Mouse (Mus musculus) MEL (cell line): ENCODE measurements around the gene Fam241a. TPM values are rescaled to one million over a fixed set of nuclear protein-coding genes. Genes with fewer than 3 reads are reported as not detected.

Experiments
- DNase-seq: peaks from one replicate; pipeline ENCODE4 v3.0.0; 2011; ENCODE audit warnings: low read depth, low spot score
- H3K27ac ChIP-seq: 2 replicates; pipeline ENCODE4 v1.5.1; 2012; ENCODE audit warnings: low read depth, mild to moderate bottlenecking, control low read depth, low read length, moderate library complexity; ENCODE audit not compliant: control insufficient read depth
- H3K27me3 ChIP-seq, 2 experiments: fragments of 150-350 bp in 1 of 2; sonication (generic) in 1 of 2; 2 replicates each; pipeline ENCODE4 v1.6.1; 2012; ENCODE audit warnings: low read length in 2 of 2, mild to moderate bottlenecking in 2 of 2, improper control_type of control experiment in 1 of 2, moderate library complexity in 1 of 2; ENCODE audit not compliant: insufficient read depth in 2 of 2, control insufficient read depth in 1 of 2
- H3K36me3 ChIP-seq, 2 experiments: 2 replicates each; pipeline ENCODE4 v1.6.1; 2012 to 2014; ENCODE audit warnings: low read length in 2 of 2, improper control_type of control experiment in 1 of 2, inconsistent platforms in 1 of 2, mild to moderate bottlenecking in 1 of 2; ENCODE audit not compliant: insufficient read depth in 2 of 2, control insufficient read depth in 1 of 2
- H3K4me1 ChIP-seq, 2 experiments: fragments of 150-350 bp in 1 of 2; sonication (generic) in 1 of 2; 2 replicates each; pipeline ENCODE4 v1.6.1; 2012; ENCODE audit warnings: low read length in 2 of 2, improper control_type of control experiment in 1 of 2, mild to moderate bottlenecking in 1 of 2; ENCODE audit not compliant: insufficient read depth in 2 of 2, control insufficient read depth in 1 of 2
- H3K4me3 ChIP-seq, 2 experiments: fragments of 150-350 bp in 1 of 2; sonication (generic) in 1 of 2; 2 replicates each; pipeline ENCODE4 v1.5.1; 2012; ENCODE audit warnings: low read depth in 2 of 2, low read length in 2 of 2, mild to moderate bottlenecking in 2 of 2, moderate library complexity in 2 of 2, control low read depth in 1 of 2, improper control_type of control experiment in 1 of 2; ENCODE audit not compliant: control insufficient read depth in 1 of 2, insufficient read depth in 1 of 2
- H3K79me2 ChIP-seq: 2 replicates; pipeline ENCODE4 v1.6.1; 2012; ENCODE audit warnings: mild to moderate bottlenecking, low read length, moderate library complexity; ENCODE audit not compliant: control insufficient read depth, poor library complexity, insufficient read depth
- H3K9ac ChIP-seq: 2 replicates; pipeline ENCODE4 v1.6.1; 2012; ENCODE audit warnings: low read depth, mild to moderate bottlenecking, control low read depth, low read length, moderate library complexity; ENCODE audit not compliant: control insufficient read depth, poor library complexity, severe bottlenecking
- H3K9me3 ChIP-seq: fragments of 150-350 bp; sonication (generic); replicated peaks from 2 replicates; pipeline ENCODE4 v1.6.1; 2012; ENCODE audit warnings: mild to moderate bottlenecking, low read length, improper control_type of control experiment, moderate library complexity; ENCODE audit not compliant: insufficient read depth
- BHLHE40 ChIP-seq: IDR thresholded peaks from 2 replicates; pipeline ENCODE4 v1.6.1; 2012; ENCODE audit warnings: low read depth, mild to moderate bottlenecking, inconsistent platforms, low read length, improper control_type of control experiment, borderline replicate concordance
- CHD1 ChIP-seq: IDR thresholded peaks from 2 replicates; pipeline ENCODE4 v1.6.1; 2012; ENCODE audit warnings: low read depth, mild to moderate bottlenecking, inconsistent platforms, low read length, improper control_type of control experiment
- CHD2 ChIP-seq: IDR thresholded peaks from 2 replicates; pipeline ENCODE4 v1.6.1; 2011; ENCODE audit warnings: low read length, improper control_type of control experiment
- CTCF ChIP-seq, 3 experiments: IDR thresholded peaks in 2 of 3; conservative IDR thresholded peaks in 1 of 3; 2 replicates each; pipeline ENCODE4 v1.5.1; 2011 to 2012; ENCODE audit warnings: low read length in 3 of 3, low read depth in 2 of 3, mild to moderate bottlenecking in 2 of 3, improper control_type of control experiment in 1 of 3, inconsistent platforms in 1 of 3, mixed read lengths in 1 of 3, moderate library complexity in 1 of 3; ENCODE audit not compliant: control insufficient read depth in 1 of 3, insufficient read depth in 1 of 3, poor library complexity in 1 of 3, severe bottlenecking in 1 of 3
- E2F4 ChIP-seq: IDR thresholded peaks from 2 replicates; pipeline ENCODE4 v1.6.1; 2011; ENCODE audit warnings: low read depth, low read length, improper control_type of control experiment, borderline replicate concordance
- ELF1 ChIP-seq: IDR thresholded peaks from 2 replicates; pipeline ENCODE4 v1.6.1; 2014; ENCODE audit warnings: low read depth, mild to moderate bottlenecking, inconsistent platforms, low read length, improper control_type of control experiment, moderate library complexity
- EP300 ChIP-seq, 2 experiments: IDR thresholded peaks; 2 replicates each; pipeline ENCODE4 v1.6.1; 2011; ENCODE audit warnings: improper control_type of control experiment in 2 of 2, low read length in 2 of 2, low read depth in 1 of 2, mild to moderate bottlenecking in 1 of 2
- ETS1 ChIP-seq: IDR thresholded peaks from 2 replicates; pipeline ENCODE4 v1.6.1; 2012; ENCODE audit warnings: low read depth, mild to moderate bottlenecking, inconsistent platforms, low read length, improper control_type of control experiment, moderate library complexity
- GABPA ChIP-seq: IDR thresholded peaks from 2 replicates; pipeline ENCODE4 v1.6.1; 2012; ENCODE audit warnings: low read depth, mild to moderate bottlenecking, inconsistent platforms, low read length, improper control_type of control experiment, moderate library complexity
- GATA1 ChIP-seq: IDR thresholded peaks from 2 replicates; pipeline ENCODE4 v1.6.1; 2011; ENCODE audit warnings: low read depth, low read length, improper control_type of control experiment
- HCFC1 ChIP-seq: IDR thresholded peaks from 2 replicates; pipeline ENCODE4 v1.6.1; 2012; ENCODE audit warnings: low read depth, mild to moderate bottlenecking, inconsistent platforms, low read length, improper control_type of control experiment, moderate library complexity
- KAT2A ChIP-seq: conservative IDR thresholded peaks from 2 replicates; pipeline ENCODE4 v1.6.1; 2012; ENCODE audit warnings: low read depth, low read length, improper control_type of control experiment, inconsistent platforms
- MAFK ChIP-seq: IDR thresholded peaks from 2 replicates; pipeline ENCODE4 v1.6.1; 2011; ENCODE audit warnings: low read depth, mild to moderate bottlenecking, low read length, improper control_type of control experiment, borderline replicate concordance
- MAX ChIP-seq: IDR thresholded peaks from 2 replicates; pipeline ENCODE4 v1.6.1; 2011; ENCODE audit warnings: low read length, improper control_type of control experiment
- MAZ ChIP-seq: IDR thresholded peaks from 2 replicates; pipeline ENCODE4 v1.6.1; 2012; ENCODE audit warnings: low read depth, mild to moderate bottlenecking, inconsistent platforms, low read length, improper control_type of control experiment
- MXI1 ChIP-seq: IDR thresholded peaks from 2 replicates; pipeline ENCODE4 v1.6.1; 2011; ENCODE audit warnings: mild to moderate bottlenecking, low read depth, low read length, improper control_type of control experiment
- MYB ChIP-seq: IDR thresholded peaks from 2 replicates; pipeline ENCODE4 v1.6.1; 2011; ENCODE audit warnings: mild to moderate bottlenecking, low read depth, low read length, improper control_type of control experiment
- MYC ChIP-seq: IDR thresholded peaks from 2 replicates; pipeline ENCODE4 v1.6.1; 2011; ENCODE audit warnings: low read depth, mild to moderate bottlenecking, low read length, improper control_type of control experiment, moderate library complexity
- NELFE ChIP-seq: IDR thresholded peaks from 2 replicates; pipeline ENCODE4 v1.6.1; 2011; ENCODE audit warnings: low read depth, low read length, improper control_type of control experiment
- NRF1 ChIP-seq: IDR thresholded peaks from 2 replicates; pipeline ENCODE4 v1.6.1; 2014; ENCODE audit warnings: low read depth, mild to moderate bottlenecking, inconsistent platforms, low read length, improper control_type of control experiment, moderate library complexity; ENCODE audit not compliant: poor library complexity, insufficient read depth, severe bottlenecking
- POLR2A ChIP-seq, 2 experiments: IDR thresholded peaks; 2 replicates each; pipeline ENCODE4 v1.6.1; 2011 to 2012; ENCODE audit warnings: low read length in 2 of 2, mild to moderate bottlenecking in 2 of 2, control low read depth in 1 of 2, improper control_type of control experiment in 1 of 2, low read depth in 1 of 2, moderate library complexity in 1 of 2; ENCODE audit not compliant: control insufficient read depth in 1 of 2, insufficient read depth in 1 of 2, poor library complexity in 1 of 2
- POLR2AphosphoS2 ChIP-seq: IDR thresholded peaks from 2 replicates; pipeline ENCODE4 v1.6.1; 2011; ENCODE audit warnings: low read length, improper control_type of control experiment
- POLR2AphosphoS5 ChIP-seq: IDR thresholded peaks from 2 replicates; pipeline ENCODE4 v1.6.1; 2012; ENCODE audit warnings: low read depth, borderline replicate concordance, mild to moderate bottlenecking, inconsistent platforms, low read length, moderate library complexity, mixed read lengths
- RAD21 ChIP-seq: IDR thresholded peaks from 2 replicates; pipeline ENCODE4 v1.6.1; 2011; ENCODE audit warnings: mild to moderate bottlenecking, low read depth, low read length, improper control_type of control experiment
- RCOR1 ChIP-seq: IDR thresholded peaks from 2 replicates; pipeline ENCODE4 v1.6.1; 2012; ENCODE audit warnings: low read depth, mild to moderate bottlenecking, inconsistent platforms, low read length, improper control_type of control experiment
- SIN3A ChIP-seq: IDR thresholded peaks from 2 replicates; pipeline ENCODE4 v1.6.1; 2012; ENCODE audit warnings: low read length, improper control_type of control experiment, inconsistent platforms
- TAL1 ChIP-seq: IDR thresholded peaks from 2 replicates; pipeline ENCODE4 v1.6.1; 2012; ENCODE audit warnings: mild to moderate bottlenecking, inconsistent platforms, low read length, moderate library complexity, mixed read lengths
- TBP ChIP-seq: IDR thresholded peaks from 2 replicates; pipeline ENCODE4 v1.8.0; 2011; ENCODE audit warnings: low read depth, low read length, improper control_type of control experiment
- TCF12 ChIP-seq: IDR thresholded peaks from 2 replicates; pipeline ENCODE4 v1.6.1; 2014; ENCODE audit warnings: low read depth, mild to moderate bottlenecking, inconsistent platforms, low read length, improper control_type of control experiment, moderate library complexity
- USF1 ChIP-seq: IDR thresholded peaks from 2 replicates; pipeline ENCODE4 v1.6.1; 2014; ENCODE audit warnings: low read depth, mild to moderate bottlenecking, inconsistent platforms, low read length, improper control_type of control experiment, moderate library complexity
- USF2 ChIP-seq, 2 experiments: IDR thresholded peaks; 2 replicates each; pipeline ENCODE4 v1.6.1; 2011 to 2012; ENCODE audit warnings: improper control_type of control experiment in 2 of 2, low read length in 2 of 2, borderline replicate concordance in 1 of 2, inconsistent platforms in 1 of 2, low read depth in 1 of 2, mild to moderate bottlenecking in 1 of 2; ENCODE audit not compliant: insufficient read depth in 1 of 2
- ZKSCAN1 ChIP-seq: IDR thresholded peaks from 2 replicates; pipeline ENCODE4 v1.6.1; 2012; ENCODE audit warnings: low read depth, mild to moderate bottlenecking, inconsistent platforms, low read length, improper control_type of control experiment, moderate library complexity
- ZMIZ1 ChIP-seq: IDR thresholded peaks from 2 replicates; pipeline ENCODE4 v1.6.1; 2012; ENCODE audit warnings: low read depth, mild to moderate bottlenecking, inconsistent platforms, low read length, improper control_type of control experiment, moderate library complexity
- ZNF384 ChIP-seq: IDR thresholded peaks from 2 replicates; pipeline ENCODE4 v1.6.1; 2012; ENCODE audit warnings: low read depth, mild to moderate bottlenecking, inconsistent platforms, low read length, improper control_type of control experiment
- polyA plus RNA-seq, 2 experiments: library from polyadenylated mRNA; stranded (reverse) in 1 of 2; unstranded in 1 of 2; fragments of >175 nt in 1 of 2; fragments of >200 nt in 1 of 2; gene quantifications; 2 replicates each; pipeline versions ENCODE4 v1.2.1 to v1.2.4; 2012; ENCODE audit warnings: low replicate concordance in 2 of 2, low read depth in 1 of 2; ENCODE audit not compliant: insufficient read length in 2 of 2, insufficient read depth in 1 of 2, missing spikeins in 1 of 2
- total RNA-seq: library from RNA; depleted of rRNA; stranded (reverse); fragments of 300-350 nt; gene quantifications from 2 replicates; pipeline ENCODE4 v1.2.3, GENCODE M21; 2012

Gene Fam241a
- total and polyA plus RNA-seq, 3 experiments = 30.2 to 32.0 TPM; not detected in 1

DNA sequence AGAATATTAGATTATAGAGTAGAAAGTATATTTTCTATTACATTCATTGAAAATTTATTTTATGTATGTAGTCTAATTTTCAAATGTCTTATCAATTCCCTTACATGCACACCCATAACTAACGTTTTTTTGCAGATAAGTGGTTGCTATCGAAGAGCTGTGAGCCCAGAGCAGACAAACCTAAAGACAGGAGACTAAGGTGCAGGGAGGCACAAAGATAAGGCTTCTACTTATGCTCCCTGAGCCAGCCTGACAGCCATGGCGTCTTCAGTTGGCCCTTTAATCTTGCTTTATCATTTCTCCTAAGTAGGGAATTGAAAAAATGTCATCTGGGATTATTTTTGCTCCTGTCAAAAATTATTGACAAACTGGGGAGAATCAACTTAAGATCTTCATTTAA, 6.6 kb downstream of the Fam241a start:
- Histone ChIP-seq H3K27me3 (no peaks in the 10 kb centered on the region), H3K9me3 (no peaks in the 10 kb centered on the region), H3K4me1 (peaks cover 46 to 49% of the 10 kb centered on the region in 2 experiments)
- TF ChIP-seq CHD2 (peak; percentile 12; the same call in 1 of the 2 replicates), TBP (peak; percentile 67), NRF1 (no peak), ZNF384 (peak; percentile 55), GABPA (no peak), USF1 (no peak), CTCF (IDR thresholded peaks at IDR 0.05 in 2 of 3, conservative IDR thresholded peaks at IDR 0.05 in 1 of 3; ENCODE audit: control insufficient read depth in 1 of 3, insufficient read depth in 1 of 3, low read depth in 2 of 3, low read length in 3 of 3, poor library complexity in 1 of 3, severe bottlenecking in 1 of 3) (no peak), EP300 (IDR thresholded peaks at IDR 0.05; ENCODE audit: low read depth in 1 of 2, low read length in 2 of 2) (peak; percentile 99), TAL1 (peak; percentile 91), CHD1 (no peak), SIN3A (peak; percentile 89), MAX (no peak), ETS1 (peak; percentile 90), ELF1 (no peak), RAD21 (no peak), GATA1 (peak; percentile 99), BHLHE40 (peak; percentile 67; the same call in 1 of the 2 replicates), MAFK (peak; percentile 42; the same call in 1 of the 2 replicates), POLR2AphosphoS2 (no peak), ZKSCAN1 (no peak), KAT2A (no peak), TCF12 (peak; percentile 99), POLR2A (IDR thresholded peaks at IDR 0.05; ENCODE audit: control insufficient read depth in 1 of 2, insufficient read depth in 1 of 2, low read depth in 1 of 2, low read length in 2 of 2, poor library complexity in 1 of 2) (no peak), MYB (peak; percentile 92), MXI1 (no peak; the same call in 1 of the 2 replicates), E2F4 (no peak), HCFC1 (peak; percentile 34; the same call in 1 of the 2 replicates), POLR2AphosphoS5 (no peak), RCOR1 (peak; percentile 79), USF2 (IDR thresholded peaks at IDR 0.05; ENCODE audit: borderline replicate concordance in 1 of 2, insufficient read depth in 1 of 2, low read depth in 1 of 2, low read length in 2 of 2) (no peak), ZMIZ1 (no peak), MAZ (no peak), MYC (no peak), NELFE (no peak)
- TF ChIP-seq, all 39 proteins: peak for 14
- peak; percentile 87 for DNase-seq
- Histone ChIP-seq H3K36me3 (peaks cover 16 to 69% of the 10 kb centered on the region in 2 experiments), H3K9ac (no peak overlapping the region), H3K79me2 (peaks cover 50% of the 10 kb centered on the region), H3K27ac (peak overlapping the region; percentile 98), H3K4me3 (peak overlapping the region in 1 of 2 experiments; percentile 7; a peak in 1 of 4 replicates)
